Mouse (Mus musculus): ENCODE measurements around the gene Tmem189.

Tmem189 gene

GRCm38 (mm10) chr2:167689501-167690218 is at the start of gene Tmem189:
TSS of gene Tmem189 (minus strand) at chr2:167689822.
- no peak for ATAC-seq (ENCODE audit: insufficient number of reproducible peaks, low FRiP score, low TSS enrichment)

GRCm38 (mm10) chr2:167739030-167739429 is 49.4 kb upstream of the Tmem189 start:
- ATAC-seq (ENCODE audit: insufficient number of reproducible peaks, low FRiP score, low TSS enrichment): no peak

GRCm38 (mm10) chr2:167734861-167735260 is 45.2 kb upstream of the Tmem189 start:
- no peak for ATAC-seq (ENCODE audit: insufficient number of reproducible peaks, low FRiP score, low TSS enrichment)

- ATAC-seq (ENCODE audit: insufficient number of reproducible peaks, low FRiP score, low TSS enrichment): no peak
Measured at GRCm38 (mm10) chr2:167731149-167731548, 41.5 kb upstream of the Tmem189 start.

GRCm38 (mm10) chr2:167730036-167730435 is 40.4 kb upstream of the Tmem189 start:
- ATAC-seq (ENCODE audit: insufficient number of reproducible peaks, low FRiP score, low TSS enrichment): no peak

GRCm38 (mm10) chr2:167727161-167727560 is 37.5 kb upstream of the Tmem189 start:
- ATAC-seq (ENCODE audit: insufficient number of reproducible peaks, low FRiP score, low TSS enrichment): no peak

GRCm38 (mm10) chr2:167725879-167726278 is 36.3 kb upstream of the Tmem189 start:
- ATAC-seq (ENCODE audit: insufficient number of reproducible peaks, low FRiP score, low TSS enrichment): no peak

- no peak for ATAC-seq (ENCODE audit: insufficient number of reproducible peaks, low FRiP score, low TSS enrichment)
Measured at GRCm38 (mm10) chr2:167723589-167724206, 34.1 kb upstream of the Tmem189 start.

GRCm38 (mm10) chr2:167722538-167722937 is 32.9 kb upstream of the Tmem189 start:
- no peak for ATAC-seq (ENCODE audit: insufficient number of reproducible peaks, low FRiP score, low TSS enrichment)

- ATAC-seq (ENCODE audit: insufficient number of reproducible peaks, low FRiP score, low TSS enrichment): no peak; the same call in 1 of the 2 replicates
Measured at GRCm38 (mm10) chr2:167721159-167721882, 31.7 kb upstream of the Tmem189 start.

- no peak for ATAC-seq (ENCODE audit: insufficient number of reproducible peaks, low FRiP score, low TSS enrichment)
Measured at GRCm38 (mm10) chr2:167719520-167719919, 29.9 kb upstream of the Tmem189 start.

GRCm38 (mm10) chr2:167717208-167717607 is 27.6 kb upstream of the Tmem189 start:
- ATAC-seq (ENCODE audit: insufficient number of reproducible peaks, low FRiP score, low TSS enrichment): no peak

- ATAC-seq (ENCODE audit: insufficient number of reproducible peaks, low FRiP score, low TSS enrichment): no peak
Measured at GRCm38 (mm10) chr2:167715008-167715407, 25.4 kb upstream of the Tmem189 start.

- ATAC-seq (ENCODE audit: insufficient number of reproducible peaks, low FRiP score, low TSS enrichment): no peak
Measured at GRCm38 (mm10) chr2:167714298-167714697, 24.7 kb upstream of the Tmem189 start.

- ATAC-seq (ENCODE audit: insufficient number of reproducible peaks, low FRiP score, low TSS enrichment): no peak
Measured at GRCm38 (mm10) chr2:167712872-167713821, 23.5 kb upstream of the Tmem189 start.

GRCm38 (mm10) chr2:167710574-167710973 is 21.0 kb upstream of the Tmem189 start:
- no peak for ATAC-seq (ENCODE audit: insufficient number of reproducible peaks, low FRiP score, low TSS enrichment)

- ATAC-seq (ENCODE audit: insufficient number of reproducible peaks, low FRiP score, low TSS enrichment): no peak
Measured at GRCm38 (mm10) chr2:167709969-167710368, 20.3 kb upstream of the Tmem189 start.

- no peak for ATAC-seq (ENCODE audit: insufficient number of reproducible peaks, low FRiP score, low TSS enrichment)
Measured at GRCm38 (mm10) chr2:167708373-167708772, 18.8 kb upstream of the Tmem189 start.

- ATAC-seq (ENCODE audit: insufficient number of reproducible peaks, low FRiP score, low TSS enrichment): no peak
Measured at GRCm38 (mm10) chr2:167706183-167706939, 16.7 kb upstream of the Tmem189 start.
